Mouse (Mus musculus) midbrain, embryonic 10.5 days (tissue): Measurements from ENCODE around the gene Uvssa. TPM values are rescaled to one million over a fixed set of nuclear protein-coding genes. Genes with fewer than 3 reads are reported as not detected.
"Not testable (repeated sequence)": the region's sequence is repeated elsewhere in the genome, so short reads cannot be mapped to it uniquely, and the experiment has no call there.

Source experiments
- DNase-seq: peaks from one replicate; pipeline ENCODE4 v3.0.0-alpha.2; 2017; ENCODE audit warnings: low spot score
- H3K27ac ChIP-seq: fragments of 300-500 bp; sonication (generic); replicated peaks from 2 replicates; pipeline ENCODE4 v1.5.1; 2016; ENCODE audit warnings: mild to moderate bottlenecking
- H3K27me3 ChIP-seq: fragments of 300-500 bp; sonication (generic); 2 replicates; pipeline ENCODE4 v1.6.1; 2016; ENCODE audit warnings: low read depth, mild to moderate bottlenecking; ENCODE audit not compliant: poor library complexity, severe bottlenecking
- H3K36me3 ChIP-seq: fragments of 300-500 bp; sonication (generic); 2 replicates; pipeline ENCODE4 v1.6.1; 2016; ENCODE audit warnings: mild to moderate bottlenecking, moderate library complexity
- H3K4me1 ChIP-seq: fragments of 300-500 bp; sonication (generic); 2 replicates; pipeline ENCODE4 v1.6.1; 2016
- H3K4me3 ChIP-seq: fragments of 300-500 bp; sonication (generic); 2 replicates; pipeline ENCODE4 v1.5.1; 2016; ENCODE audit warnings: mild to moderate bottlenecking, moderate library complexity
- H3K9me3 ChIP-seq: fragments of 300-500 bp; sonication (generic); replicated peaks from 2 replicates; pipeline ENCODE4 v1.6.1; 2016; ENCODE audit warnings: mild to moderate bottlenecking
- WGBS: fragments of 180-500 bp; shearing (Covaris S2); methylation state at CpG from one replicate; pipeline ENCODE4 v1.1.7; 2016; 5-methylcytosine and 5-hydroxymethylcytosine counted together
- polyA plus RNA-seq: library from polyadenylated mRNA; unstranded; fragments of >200 nt; fragmentation: Nextera tagmentation; extraction: Ambion mirVana; gene quantifications from 2 replicates; pipeline ENCODE4 v1.2.1, GENCODE M21; 2016

The Uvssa gene
- 6.1 and 8.1 TPM in 2 replicates for polyA plus RNA-seq

- Histone ChIP-seq H3K4me1 (peaks cover 19% of the 10 kb centered on the region), H3K9me3 (no peaks in the 10 kb centered on the region), H3K4me3 (peak within 1 kb of the TSS; percentile 74), H3K36me3 (peaks cover 28% of the 10 kb centered on the region), H3K27ac (peak within 1 kb of the TSS; percentile 89), H3K27me3 (no peaks in the 10 kb centered on the region)
- under 1% methylated on average over 46 of the region's 46 CpGs for WGBS
- peak; percentile 100 for DNase-seq
Observed at GRCm38 (mm10) chr5:33378302-33378854, at the start of gene Uvssa. Gene Uvssa (plus strand): TSS chr5:33378549.

GRCm38 (mm10) chr5:33334381-33335272 is 43.7 kb upstream of the Uvssa start:
- WGBS: 27% methylated on average over 18 of the region's 18 CpGs
- Histone ChIP-seq H3K36me3 (peaks cover 21% of the 10 kb centered on the region), H3K27me3 (no peaks in the 10 kb centered on the region), H3K4me1 (peaks cover 23% of the 10 kb centered on the region), H3K9me3 (peaks cover 14% of the 10 kb centered on the region), H3K4me3 (peak overlapping the region; percentile 100), H3K27ac (peak overlapping the region; percentile 94)
- DNase-seq: no peak

- H3K36me3 ChIP-seq: peaks cover 29% of the 10 kb centered on the region
- H3K9me3 ChIP-seq: peaks cover 14% of the 10 kb centered on the region
- peak within 1 kb of the TSS; percentile 94 for H3K27ac ChIP-seq
- DNase-seq: peak; percentile 97
- peaks cover 23% of the 10 kb centered on the region for H3K4me1 ChIP-seq
- H3K4me3 ChIP-seq: peak within 1 kb of the TSS; percentile 100
- WGBS: under 1% methylated on average over 71 of the region's 71 CpGs
- no peaks in the 10 kb centered on the region for H3K27me3 ChIP-seq
Observed at GRCm38 (mm10) chr5:33335273-33335976, 42.9 kb upstream of the Uvssa start, which contains the start of gene Maea. Gene Maea (plus strand): TSS chr5:33335509.

- Histone ChIP-seq H3K4me3 (peak overlapping the region; percentile 100), H3K27ac (peak overlapping the region; percentile 94), H3K9me3 (peaks cover 14% of the 10 kb centered on the region), H3K36me3 (peaks cover 32% of the 10 kb centered on the region), H3K4me1 (peaks cover 23% of the 10 kb centered on the region), H3K27me3 (no peaks in the 10 kb centered on the region)
- peak; percentile 49 for DNase-seq
- 4% methylated on average over 31 of the region's 31 CpGs for WGBS
Observed at GRCm38 (mm10) chr5:33335977-33336360, 42.4 kb upstream of the Uvssa start.

- Histone ChIP-seq H3K36me3 (peaks cover 42% of the 10 kb centered on the region), H3K9me3 (peaks cover 14% of the 10 kb centered on the region), H3K27ac (no peak overlapping the region), H3K27me3 (no peaks in the 10 kb centered on the region), H3K4me1 (peaks cover 23% of the 10 kb centered on the region), H3K4me3 (peak overlapping the region; percentile 100; the same call in 1 of the 2 replicates)
- no peak for DNase-seq
- WGBS: 82% methylated on average over 8 of the region's 8 CpGs
Observed at GRCm38 (mm10) chr5:33337206-33337605, 41.1 kb upstream of the Uvssa start.

- DNase-seq: no peak
- H3K36me3 ChIP-seq: peaks cover 61% of the 10 kb centered on the region
- peaks cover 14% of the 10 kb centered on the region for H3K4me1 ChIP-seq
- no peak overlapping the region for H3K4me3 ChIP-seq
- 90% methylated on average over 6 of the region's 6 CpGs for WGBS
- H3K27me3 ChIP-seq: no peaks in the 10 kb centered on the region
- no peak overlapping the region for H3K27ac ChIP-seq
- no peaks in the 10 kb centered on the region for H3K9me3 ChIP-seq
Observed at GRCm38 (mm10) chr5:33341165-33341564, 37.2 kb upstream of the Uvssa start.

GRCm38 (mm10) chr5:33342248-33342647 is 36.1 kb upstream of the Uvssa start:
- H3K27me3 ChIP-seq, H3K9me3 ChIP-seq: not testable (repeated sequence)
- WGBS: 71% methylated on average over 3 of the region's 3 CpGs

GRCm38 (mm10) chr5:33342821-33343220 is 35.5 kb upstream of the Uvssa start:
- DNase-seq: no peak
- H3K4me1 ChIP-seq: no peaks in the 10 kb centered on the region; the same call in 1 of the 2 replicates
- H3K27ac ChIP-seq: no peak overlapping the region
- no peaks in the 10 kb centered on the region for H3K27me3 ChIP-seq
- H3K4me3 ChIP-seq: no peak overlapping the region
- H3K9me3 ChIP-seq: no peaks in the 10 kb centered on the region
- H3K36me3 ChIP-seq: peaks cover 62% of the 10 kb centered on the region

More at GRCm38 (mm10) chr5:33342248-33342647, 36.1 kb upstream of the Uvssa start:
- H3K36me3 ChIP-seq: peaks cover 65% of the 10 kb centered on the region
- H3K27ac ChIP-seq, H3K4me3 ChIP-seq, H3K4me1 ChIP-seq, DNase-seq: not testable (repeated sequence)

GRCm38 (mm10) chr5:33343571-33343970 is 34.8 kb upstream of the Uvssa start:
- no peak for DNase-seq
- Histone ChIP-seq H3K27ac (no peak overlapping the region), H3K4me3 (no peak overlapping the region), H3K27me3 (no peaks in the 10 kb centered on the region), H3K36me3 (peaks cover 54% of the 10 kb centered on the region), H3K4me1 (no peaks in the 10 kb centered on the region), H3K9me3 (no peaks in the 10 kb centered on the region)

GRCm38 (mm10) chr5:33344070-33344469 is 34.3 kb upstream of the Uvssa start:
- H3K9me3 ChIP-seq: no peaks in the 10 kb centered on the region
- no peak for DNase-seq
- H3K4me3 ChIP-seq: no peak overlapping the region
- no peaks in the 10 kb centered on the region for H3K4me1 ChIP-seq
- H3K27ac ChIP-seq: no peak overlapping the region
- WGBS: 99% methylated on average over 3 of the region's 3 CpGs
- H3K36me3 ChIP-seq: peaks cover 49% of the 10 kb centered on the region
- H3K27me3 ChIP-seq: no peaks in the 10 kb centered on the region

- 83% methylated on average over 3 of the region's 3 CpGs for WGBS
- 0 out of 2 replicates have a peak, but pooled peaks cover 4% of the 10 kb centered on the region for H3K4me1 ChIP-seq
Observed at GRCm38 (mm10) chr5:33347620-33348019, 30.7 kb upstream of the Uvssa start.

GRCm38 (mm10) chr5:33349205-33349604 is 29.1 kb upstream of the Uvssa start:
- Histone ChIP-seq H3K27me3 (no peaks in the 10 kb centered on the region), H3K27ac (no peak overlapping the region), H3K4me3 (no peak overlapping the region), H3K9me3 (no peaks in the 10 kb centered on the region), H3K4me1 (0 out of 2 replicates have a peak, but pooled peaks cover 4% of the 10 kb centered on the region), H3K36me3 (peaks cover 20% of the 10 kb centered on the region)
- no peak for DNase-seq
- WGBS: 92% methylated on average over 5 of the region's 5 CpGs

More at GRCm38 (mm10) chr5:33347620-33348019, 30.7 kb upstream of the Uvssa start:
- H3K27me3 ChIP-seq: no peaks in the 10 kb centered on the region
- DNase-seq: no peak
- peaks cover 23% of the 10 kb centered on the region for H3K36me3 ChIP-seq
- no peak overlapping the region for H3K4me3 ChIP-seq
- H3K9me3 ChIP-seq: no peaks in the 10 kb centered on the region
- H3K27ac ChIP-seq: no peak overlapping the region
